8 mouse cellular contexts compared by ENCODE assay signal in the genomic region with DNA sequence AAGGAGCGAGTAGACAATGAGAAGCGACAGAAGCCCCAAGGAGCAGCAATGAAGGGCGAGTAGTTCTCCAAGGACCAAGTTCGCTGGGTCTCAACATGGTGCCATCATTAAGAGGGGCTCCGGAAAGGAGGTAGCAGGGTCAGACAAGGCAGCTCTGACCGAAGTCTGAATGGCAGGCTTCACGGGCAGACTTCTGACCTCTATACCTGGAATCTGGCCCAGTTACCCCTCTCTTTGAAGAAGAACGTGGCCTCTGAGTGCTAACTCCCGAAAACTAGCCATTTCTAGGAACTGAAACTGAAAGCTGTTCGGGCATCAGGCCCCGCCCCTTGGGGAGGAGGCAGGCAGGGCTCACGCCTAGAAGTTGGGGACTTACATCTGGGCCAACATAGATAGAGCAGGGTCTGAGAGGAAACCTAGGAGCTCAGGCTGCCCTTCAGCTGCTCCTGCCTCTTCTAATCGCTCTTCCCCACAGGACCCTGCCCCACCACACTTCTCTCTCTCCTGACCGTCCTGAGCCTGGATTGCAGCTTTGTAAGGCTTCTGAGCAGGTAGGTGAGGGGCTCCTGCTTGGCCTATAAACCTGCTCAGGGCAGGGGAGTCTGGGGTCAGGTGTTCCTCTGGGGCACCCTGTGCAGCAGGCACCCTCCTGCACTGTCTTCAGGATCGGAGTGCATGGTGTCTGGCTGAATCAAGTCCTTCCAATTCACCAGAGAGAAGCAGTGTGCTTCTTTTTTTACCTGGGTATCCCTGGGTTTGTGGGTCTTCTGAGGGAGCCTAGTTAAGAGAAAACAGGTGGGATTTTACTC. TPM values are rescaled to one million over a fixed set of nuclear protein-coding genes. Genes with fewer than 3 reads are reported as not detected.
DNase-seq lines count a peak whose midpoint lies in the region; ATAC-seq and TF ChIP-seq lines count a peak whose summit lies in the region.
"Not testable (repeated sequence)": the region's sequence is repeated elsewhere in the genome, so short reads cannot be mapped to it uniquely, and the experiment has no call there.

A gene (plus strand): TSS at position 328 of the 809 bp plus-strand sequence.
A gene (plus strand): TSS at position 390 of the 809 bp plus-strand sequence.

- peak within 1 kb of the TSS; percentile 83 for H3K9ac ChIP-seq in heart, embryonic 13.5 days
- peak within 1 kb of the TSS; percentile 76 for H3K9ac ChIP-seq in kidney, embryonic 16.5 days (replicated peaks; ENCODE audit: low read length)
- H3K9ac ChIP-seq in liver, embryonic 14.5 days (replicated peaks): peak within 1 kb of the TSS; percentile 83

- not testable (repeated sequence) for TF ChIP-seq CTCF in liver, embryonic 14.5 days (IDR thresholded peaks at IDR 0.05; ENCODE audit: low read depth)

- H3K4me2 ChIP-seq in heart, embryonic 13.5 days: peak within 1 kb of the TSS; percentile 87
- H3K4me2 ChIP-seq in kidney, embryonic 16.5 days (replicated peaks; ENCODE audit: low read depth, low read length): peak within 1 kb of the TSS; percentile 78
- peak within 1 kb of the TSS; percentile 92 for H3K4me2 ChIP-seq in liver, embryonic 14.5 days (ENCODE audit: low read depth)

- H3K9me3 ChIP-seq in heart, embryonic 13.5 days; kidney, embryonic 16.5 days (ENCODE audit: low read length); liver, embryonic 14.5 days (ENCODE audit: control insufficient read depth, low read length): not testable (repeated sequence)

- 7% methylated on average over 14 of the region's 15 CpGs for WGBS in heart, embryonic 13.5 days
- 6% methylated on average over 14 of the region's 15 CpGs for WGBS in kidney, embryonic 16.5 days
- WGBS in liver, embryonic 14.5 days (ENCODE audit: insufficient replicate concordance): 4% methylated on average over 14 of the region's 15 CpGs

- peak within 1 kb of the TSS; percentile 74 for H3K27ac ChIP-seq in heart, embryonic 13.5 days (replicated peaks)
- H3K27ac ChIP-seq in kidney, embryonic 16.5 days (ENCODE audit: low read length): peak within 1 kb of the TSS; percentile 71
- peak within 1 kb of the TSS; percentile 66 for H3K27ac ChIP-seq in liver, embryonic 14.5 days

- not testable (repeated sequence) for H3K27me3 ChIP-seq in heart, embryonic 13.5 days (replicated peaks); kidney, embryonic 16.5 days (ENCODE audit: insufficient read depth, low read length); liver, embryonic 14.5 days (ENCODE audit: control insufficient read depth, insufficient read depth, low read length)

- peaks cover 14% of the 10 kb centered on the region for H3K4me1 ChIP-seq in heart, embryonic 13.5 days
- not testable (repeated sequence) for H3K4me1 ChIP-seq in kidney, embryonic 16.5 days (ENCODE audit: insufficient read depth, low read length)
- peaks cover 0 to 18% of the 10 kb centered on the region in 2 experiments; a peak in 2 of 4 replicates for H3K4me1 ChIP-seq in liver, embryonic 14.5 days (replicated peaks; ENCODE audit: control insufficient read depth in 2 of 2, insufficient read depth in 2 of 2, low read length in 1 of 2)

- TF ChIP-seq EP300 in liver, embryonic 14.5 days (IDR thresholded peaks at IDR 0.05; ENCODE audit: low read depth): not testable (repeated sequence)

- H3K36me3 ChIP-seq in heart, embryonic 13.5 days; kidney, embryonic 16.5 days (ENCODE audit: insufficient read depth, low read length); liver, embryonic 14.5 days (replicated peaks; ENCODE audit: control insufficient read depth, insufficient read depth, low read depth): not testable (repeated sequence)

- peak; percentile 49 for DNase-seq in 3T3-L1 (ENCODE audit: low read depth, low spot score)
- peak; percentile 39 to 67 for DNase-seq in adrenal gland, postnatal 4 days (ENCODE audit: low spot score in 2 of 2)
- peak; percentile 24 for DNase-seq in fibroblast of lung, adult 2 months (ENCODE audit: low read depth)
- DNase-seq in liver, embryonic 14.5 days (ENCODE audit: low read depth in 3 of 3, low spot score in 3 of 3): peak in 1 of 3 experiments; percentile 77
- peak; percentile 89 for DNase-seq in naive thymus-derived CD4-positive, alpha-beta T cell, adult 2 months (ENCODE audit: low read depth)
- DNase-seq in spleen, postnatal 4 days (ENCODE audit: low spot score in 2 of 2): peak; percentile 87 to 89

- ATAC-seq in heart, embryonic 13.5 days (ENCODE audit: extremely low read depth, insufficient number of reproducible peaks, low FRiP score, low TSS enrichment): peak; percentile 70
- peak; percentile 89 for ATAC-seq in kidney, embryonic 16.5 days (ENCODE audit: low FRiP score, low TSS enrichment)
- ATAC-seq in liver, embryonic 14.5 days (ENCODE audit: insufficient read depth): peak; percentile 95

- peak within 1 kb of the TSS; percentile 73 for H3K4me3 ChIP-seq in heart, embryonic 13.5 days
- peak within 1 kb of the TSS; percentile 73 for H3K4me3 ChIP-seq in kidney, embryonic 16.5 days (ENCODE audit: low read length)
- H3K4me3 ChIP-seq in liver, embryonic 14.5 days (ENCODE audit: insufficient read depth in 1 of 2, low read depth in 2 of 2, low read length in 2 of 2): peak within 1 kb of the TSS; percentile 77 to 90

RNA-seq across cellular contexts. Expression of the first gene that starts in this region (rescaled TPM):
- 10 to 100 TPM in 1 of 2 experiments, 1 to 10 TPM in 1; 9.8 to 15.3 TPM for total RNA-seq in adrenal gland, postnatal 4 days (2021)
- polyA plus RNA-seq in heart, embryonic 13.5 days (2015; fragmentation: Nextera tagmentation; extraction: Ambion mirVana): 4.4 and 5.0 TPM in 2 replicates
- 4.5 and 4.8 TPM in 2 replicates for polyA plus RNA-seq in kidney, embryonic 16.5 days (2015; fragmentation: Nextera tagmentation; extraction: Ambion mirVana)
- polyA plus RNA-seq in liver, embryonic 14.5 days (2012; rRNA removed): 3.6 and 4.7 TPM in 2 replicates
- polyA plus RNA-seq in liver, embryonic 14.5 days (2014; fragmentation: Nextera tagmentation; extraction: Ambion mirVana): 6.9 and 7.6 TPM in 2 replicates

RNA-seq across cellular contexts. Expression of the second gene that starts in this region (rescaled TPM):
- 10 to 100 TPM; 10.7 to 14.4 TPM for total RNA-seq in adrenal gland, postnatal 4 days (2021)
- polyA plus RNA-seq in heart, embryonic 13.5 days (2015; fragmentation: Nextera tagmentation; extraction: Ambion mirVana): 2.9 and 3.6 TPM in 2 replicates
- 2.6 and 2.7 TPM in 2 replicates for polyA plus RNA-seq in kidney, embryonic 16.5 days (2015; fragmentation: Nextera tagmentation; extraction: Ambion mirVana)
- 2.4 and 2.8 TPM in 2 replicates for polyA plus RNA-seq in liver, embryonic 14.5 days (2012; rRNA removed)
- 2.6 and 3.0 TPM in 2 replicates for polyA plus RNA-seq in liver, embryonic 14.5 days (2014; fragmentation: Nextera tagmentation; extraction: Ambion mirVana)
